Mouse (Mus musculus) forebrain, embryonic 16.5 days (tissue): Measurements from ENCODE around the gene Stum. TPM values are rescaled to one million over a fixed set of nuclear protein-coding genes. Genes with fewer than 3 reads are reported as not detected.

Source experiments
- ATAC-seq: fragments of 200-750 bp; cut with Nextera tagmentation; 2 replicates; pipeline ENCODE4 v1.8.0; 2017; ENCODE audit warnings: mild to moderate bottlenecking, moderate library complexity
- H3K27ac ChIP-seq: fragments of 300-500 bp; sonication (generic); 2 replicates; pipeline ENCODE4 v1.5.1; 2014; ENCODE audit warnings: low read length, control low read depth
- H3K27me3 ChIP-seq: fragments of 300-500 bp; sonication (generic); replicated peaks from 2 replicates; pipeline ENCODE4 v1.6.1; 2014; ENCODE audit warnings: low read length; ENCODE audit not compliant: control insufficient read depth, insufficient read depth
- H3K36me3 ChIP-seq: fragments of 300-500 bp; sonication (generic); 2 replicates; pipeline ENCODE4 v1.6.1; 2014; ENCODE audit not compliant: control insufficient read depth, insufficient read depth
- H3K4me1 ChIP-seq: fragments of 300-500 bp; sonication (generic); replicated peaks from 2 replicates; pipeline ENCODE4 v1.6.1; 2014; ENCODE audit warnings: low read length; ENCODE audit not compliant: control insufficient read depth, insufficient read depth
- H3K4me2 ChIP-seq: fragments of 300-500 bp; sonication (generic); 2 replicates; pipeline ENCODE4 v1.6.1; 2014; ENCODE audit warnings: mild to moderate bottlenecking, low read length, control low read depth
- H3K4me3 ChIP-seq: fragments of 300-500 bp; sonication (generic); replicated peaks from 2 replicates; pipeline ENCODE4 v1.5.1; 2014; ENCODE audit warnings: mild to moderate bottlenecking, low read length, control low read depth
- H3K9ac ChIP-seq: fragments of 300-500 bp; sonication (generic); replicated peaks from 2 replicates; pipeline ENCODE4 v1.6.1; 2014; ENCODE audit warnings: low read depth, low read length, control low read depth
- H3K9me3 ChIP-seq: fragments of 300-500 bp; sonication (generic); 2 replicates; pipeline ENCODE4 v1.6.1; 2016; ENCODE audit warnings: low read length; ENCODE audit not compliant: control insufficient read depth
- WGBS: fragments of 180-500 bp; shearing (Covaris S2); extraction: QIAGEN DNeasy Blood & Tissue Kit; methylation state at CpG from one replicate; pipeline ENCODE4 v1.1.7; 2014; 5-methylcytosine and 5-hydroxymethylcytosine counted together
- polyA plus RNA-seq: library from polyadenylated mRNA; unstranded; fragments of >200 nt; fragmentation: Nextera tagmentation; extraction: Ambion mirVana; gene quantifications from 2 replicates; pipeline ENCODE4 v1.2.1, GENCODE M21; 2015

The Stum gene
- polyA plus RNA-seq, 1 experiment from 2014 or later: 4.3 TPM

DNA sequence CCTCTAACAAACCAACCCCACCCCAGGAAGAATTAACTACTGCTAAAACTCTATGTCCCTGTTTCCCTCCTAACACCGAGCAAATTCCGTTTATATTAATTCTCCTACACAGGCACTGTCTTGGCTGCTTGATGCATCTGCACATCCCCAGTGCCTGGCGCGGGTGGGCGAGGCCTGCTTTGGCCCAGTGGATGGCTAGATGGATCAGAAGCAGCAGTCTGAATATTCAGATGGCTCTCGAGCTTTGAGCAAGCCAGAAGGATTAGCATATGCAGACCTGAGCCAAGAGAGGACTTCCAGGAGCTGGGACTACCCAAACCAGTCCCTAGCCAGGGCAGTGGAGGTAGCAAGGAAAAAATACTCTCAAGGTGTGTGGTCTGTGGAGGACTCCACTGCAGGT is 3.0 kb downstream of the Stum start:
- no peak for ATAC-seq
- Histone ChIP-seq H3K27ac (no peak overlapping the region), H3K27me3 (peaks cover 25% of the 10 kb centered on the region), H3K9ac (no peak overlapping the region), H3K4me1 (peaks cover 22% of the 10 kb centered on the region), H3K4me2 (no peak overlapping the region), H3K9me3 (no peaks in the 10 kb centered on the region), H3K4me3 (no peak overlapping the region), H3K36me3 (no peaks in the 10 kb centered on the region)
- 36% methylated on average over 6 of the region's 6 CpGs for WGBS

DNA sequence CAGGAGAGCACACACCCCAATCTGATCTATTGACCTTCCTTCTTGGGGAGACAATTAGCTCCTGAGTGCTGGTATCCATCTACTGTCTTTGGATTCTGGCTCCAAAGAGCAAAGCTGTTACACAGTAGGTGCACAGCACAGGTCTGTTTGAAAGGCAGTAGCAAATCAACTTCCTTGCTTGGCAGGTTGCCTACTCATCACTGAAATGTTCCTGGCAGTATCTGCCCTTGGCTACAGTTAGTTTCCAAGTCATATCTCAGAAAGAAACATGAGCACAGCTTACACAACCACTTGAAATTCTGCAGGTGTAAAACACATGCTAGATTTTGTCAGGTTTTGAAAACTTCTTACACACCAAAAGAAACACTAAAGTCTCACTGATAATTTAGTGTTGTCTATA is 9.7 kb downstream of the Stum start:
- no peak overlapping the region for H3K27ac ChIP-seq
- no peaks in the 10 kb centered on the region for H3K9me3 ChIP-seq
- H3K4me1 ChIP-seq: no peaks in the 10 kb centered on the region
- no peaks in the 10 kb centered on the region for H3K27me3 ChIP-seq
- no peak overlapping the region for H3K9ac ChIP-seq
- H3K4me3 ChIP-seq: no peak overlapping the region
- H3K36me3 ChIP-seq: no peaks in the 10 kb centered on the region
- H3K4me2 ChIP-seq: no peak overlapping the region
- no peak for ATAC-seq

DNA sequence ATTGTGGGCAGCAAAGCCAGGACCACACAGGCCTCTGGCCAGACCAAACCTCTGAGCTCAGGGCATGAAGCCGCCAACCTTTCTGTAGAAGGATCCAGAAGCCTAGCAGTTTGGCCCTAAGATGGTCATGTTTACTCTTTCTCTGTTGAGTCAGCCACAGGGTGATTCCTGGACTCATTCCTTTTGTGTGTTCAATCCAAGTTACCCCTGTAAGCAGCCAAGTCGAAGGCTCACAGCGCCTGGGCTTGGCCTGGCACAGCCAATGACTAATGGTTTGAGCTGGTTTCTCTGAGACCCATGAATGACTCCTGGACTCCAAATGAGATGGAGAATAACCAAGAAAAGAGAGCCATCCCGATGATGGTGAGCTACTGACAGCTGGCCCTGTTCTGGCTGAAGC is 15.3 kb downstream of the Stum start:
- ATAC-seq: no peak
- 96% methylated on average over 4 of the region's 4 CpGs for WGBS

DNA sequence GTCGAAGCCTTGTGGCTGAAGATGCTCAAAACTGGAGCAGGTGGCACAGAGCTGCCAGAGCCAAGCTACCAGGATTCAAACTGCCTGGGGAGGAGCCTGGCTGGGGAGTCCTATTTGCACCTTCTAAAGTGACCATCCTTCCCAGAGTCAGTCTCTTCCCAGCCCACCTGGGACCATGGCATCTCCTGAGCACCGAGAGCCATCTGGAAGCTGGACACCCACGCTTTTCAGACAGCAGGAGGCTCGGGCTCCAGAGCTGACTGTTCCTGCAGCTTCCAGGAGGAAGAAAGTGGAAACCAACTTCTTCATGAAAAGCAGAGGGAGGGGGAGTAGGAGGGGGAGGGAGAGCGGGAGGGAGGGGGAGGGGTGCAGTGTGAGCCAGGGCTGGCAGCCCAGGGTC is 17.7 kb downstream of the Stum start:
- Histone ChIP-seq H3K4me2 (no peak overlapping the region), H3K4me1 (0 out of 2 replicates have a peak, but pooled peaks cover 5% of the 10 kb centered on the region), H3K36me3 (no peaks in the 10 kb centered on the region), H3K27me3 (no peaks in the 10 kb centered on the region), H3K4me3 (no peak overlapping the region), H3K9me3 (no peaks in the 10 kb centered on the region), H3K9ac (no peak overlapping the region), H3K27ac (no peak overlapping the region)
- no peak for ATAC-seq
- WGBS: 74% methylated on average over 5 of the region's 5 CpGs

More for the DNA sequence above, 15.3 kb downstream of the Stum start:
- Histone ChIP-seq H3K9ac (no peak overlapping the region), H3K4me1 (0 out of 2 replicates have a peak, but pooled peaks cover 2% of the 10 kb centered on the region), H3K4me2 (no peak overlapping the region), H3K27me3 (no peaks in the 10 kb centered on the region), H3K4me3 (no peak overlapping the region), H3K27ac (no peak overlapping the region), H3K9me3 (no peaks in the 10 kb centered on the region), H3K36me3 (no peaks in the 10 kb centered on the region)

DNA sequence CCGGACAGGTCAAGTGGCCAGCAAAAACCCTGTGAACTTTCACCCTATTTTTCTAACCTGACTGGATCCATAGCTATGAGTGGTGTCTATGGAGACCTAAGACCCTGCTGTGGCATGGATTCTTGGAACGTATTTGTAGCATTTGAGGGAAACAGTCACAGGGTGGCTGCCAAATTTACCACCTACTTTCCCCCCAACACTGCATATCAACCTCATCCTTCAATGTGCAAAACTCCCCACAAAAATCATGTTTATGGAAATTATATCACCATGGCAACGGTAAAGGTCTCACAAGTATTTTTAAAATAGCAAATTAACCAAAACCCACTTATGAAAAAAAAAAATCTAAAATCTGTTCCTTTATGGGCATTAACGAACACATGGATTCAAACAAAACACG is 18.9 kb downstream of the Stum start:
- Histone ChIP-seq H3K4me1 (0 out of 2 replicates have a peak, but pooled peaks cover 5% of the 10 kb centered on the region), H3K4me3 (no peak overlapping the region), H3K36me3 (no peaks in the 10 kb centered on the region), H3K27ac (no peak overlapping the region), H3K9ac (no peak overlapping the region), H3K4me2 (no peak overlapping the region), H3K9me3 (no peaks in the 10 kb centered on the region), H3K27me3 (no peaks in the 10 kb centered on the region)
- no peak for ATAC-seq
- WGBS: 68% methylated on average over 5 of the region's 5 CpGs

DNA sequence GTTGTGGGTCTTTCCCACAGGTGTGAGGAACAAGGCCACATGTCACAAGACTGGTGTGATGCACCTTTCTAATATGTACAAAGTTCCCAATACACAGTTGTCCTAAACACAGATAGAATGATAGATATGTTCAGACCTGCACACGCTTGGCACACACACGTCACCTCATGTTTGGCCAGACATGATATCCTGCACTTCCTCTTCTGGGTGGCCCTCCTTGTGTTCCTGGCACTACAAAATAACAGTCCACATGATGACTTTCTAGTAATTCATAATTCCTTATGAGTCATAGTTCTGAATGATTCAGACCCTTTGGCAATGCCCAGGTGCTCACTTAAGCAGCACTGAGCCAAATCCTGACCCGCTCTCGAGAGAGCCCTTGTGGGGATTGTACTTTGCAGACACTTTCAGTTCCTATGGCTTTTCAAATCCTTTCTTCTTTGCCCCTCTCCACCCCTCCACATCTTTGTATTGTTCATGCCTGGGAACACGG is 20.3 kb downstream of the Stum start:
- Histone ChIP-seq H3K4me3 (no peak overlapping the region), H3K9ac (no peak overlapping the region), H3K4me1 (peaks cover 11% of the 10 kb centered on the region), H3K27ac (no peak overlapping the region), H3K4me2 (no peak overlapping the region), H3K36me3 (no peaks in the 10 kb centered on the region), H3K27me3 (no peaks in the 10 kb centered on the region), H3K9me3 (no peaks in the 10 kb centered on the region)
- no peak for ATAC-seq
- WGBS: 80% methylated on average over 5 of the region's 5 CpGs

DNA sequence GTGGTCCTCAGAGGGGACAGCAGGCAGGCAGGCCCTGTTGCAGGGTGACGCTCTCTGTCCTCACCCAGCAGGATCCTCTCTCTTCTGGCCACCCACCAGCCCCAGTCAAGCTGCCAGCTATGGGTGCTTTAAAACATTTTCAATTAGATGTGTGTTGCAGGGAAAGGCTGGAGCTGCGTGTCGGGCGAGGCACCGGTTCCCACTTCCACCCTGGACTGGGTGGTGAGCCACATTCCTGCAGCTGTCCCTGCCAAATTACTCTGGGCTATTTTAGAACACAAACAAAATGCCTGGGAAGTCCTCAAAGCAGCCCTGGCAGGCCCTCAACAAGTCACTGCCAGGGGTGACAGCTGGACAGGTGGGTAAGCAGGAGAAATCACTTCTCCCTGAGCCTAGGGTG is 20.9 kb downstream of the Stum start:
- Histone ChIP-seq H3K27ac (no peak overlapping the region), H3K9ac (no peak overlapping the region), H3K4me2 (no peak overlapping the region), H3K4me3 (no peak overlapping the region), H3K36me3 (no peaks in the 10 kb centered on the region), H3K9me3 (no peaks in the 10 kb centered on the region), H3K27me3 (no peaks in the 10 kb centered on the region), H3K4me1 (peaks cover 14% of the 10 kb centered on the region)
- WGBS: 63% methylated on average over 5 of the region's 5 CpGs
- no peak for ATAC-seq

DNA sequence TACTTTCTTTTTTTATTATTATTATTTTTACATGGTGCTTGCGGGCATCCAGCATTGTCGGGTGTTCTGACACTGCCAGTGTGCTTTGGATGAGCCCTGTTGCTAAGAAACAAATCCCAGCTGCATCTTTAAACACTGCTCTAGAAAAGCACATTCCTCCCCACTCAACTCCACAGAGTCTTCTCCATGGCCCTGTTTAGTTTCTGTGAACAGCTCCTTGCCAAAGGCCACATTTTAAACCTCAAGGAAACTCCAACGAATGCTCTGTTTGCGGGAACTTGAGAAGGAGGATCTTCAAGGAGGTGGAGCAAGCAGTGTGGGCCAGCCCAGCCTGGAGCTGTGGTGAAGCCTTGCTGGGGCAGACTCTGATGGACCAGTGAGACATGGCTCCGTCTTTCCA is 22.6 kb downstream of the Stum start:
- Histone ChIP-seq H3K27ac (no peak overlapping the region), H3K4me2 (no peak overlapping the region), H3K9me3 (no peaks in the 10 kb centered on the region), H3K9ac (no peak overlapping the region), H3K36me3 (no peaks in the 10 kb centered on the region), H3K4me1 (peaks cover 14% of the 10 kb centered on the region), H3K4me3 (no peak overlapping the region), H3K27me3 (no peaks in the 10 kb centered on the region)
- ATAC-seq: no peak
- 61% methylated on average over 5 of the region's 5 CpGs for WGBS

DNA sequence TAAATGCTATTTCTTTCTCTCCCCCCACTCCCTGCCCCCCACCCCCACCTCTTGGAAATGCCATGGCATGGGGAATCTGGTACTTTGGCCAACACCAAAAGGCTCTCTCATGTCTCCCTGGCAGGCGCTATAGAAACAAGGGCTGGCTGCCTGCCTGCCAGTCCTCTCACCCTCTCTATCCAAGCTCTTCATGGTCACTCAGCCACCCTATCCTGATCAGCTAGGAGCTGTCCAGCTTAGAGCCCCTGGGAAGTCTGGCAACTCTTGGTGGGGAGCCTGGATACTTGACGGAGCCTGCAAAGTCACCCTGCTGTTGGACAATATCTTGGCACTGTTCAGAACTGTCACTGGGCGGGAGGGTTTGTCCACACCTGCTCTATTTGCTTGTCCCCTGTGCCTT is 24.6 kb downstream of the Stum start:
- H3K9ac ChIP-seq: no peak overlapping the region
- H3K4me2 ChIP-seq: no peak overlapping the region
- no peak overlapping the region for H3K4me3 ChIP-seq
- peaks cover 12% of the 10 kb centered on the region for H3K4me1 ChIP-seq
- H3K27me3 ChIP-seq: no peaks in the 10 kb centered on the region
- no peaks in the 10 kb centered on the region for H3K9me3 ChIP-seq
- H3K36me3 ChIP-seq: no peaks in the 10 kb centered on the region
- 55% methylated on average over 3 of the region's 3 CpGs for WGBS
- no peak overlapping the region for H3K27ac ChIP-seq
- ATAC-seq: no peak

DNA sequence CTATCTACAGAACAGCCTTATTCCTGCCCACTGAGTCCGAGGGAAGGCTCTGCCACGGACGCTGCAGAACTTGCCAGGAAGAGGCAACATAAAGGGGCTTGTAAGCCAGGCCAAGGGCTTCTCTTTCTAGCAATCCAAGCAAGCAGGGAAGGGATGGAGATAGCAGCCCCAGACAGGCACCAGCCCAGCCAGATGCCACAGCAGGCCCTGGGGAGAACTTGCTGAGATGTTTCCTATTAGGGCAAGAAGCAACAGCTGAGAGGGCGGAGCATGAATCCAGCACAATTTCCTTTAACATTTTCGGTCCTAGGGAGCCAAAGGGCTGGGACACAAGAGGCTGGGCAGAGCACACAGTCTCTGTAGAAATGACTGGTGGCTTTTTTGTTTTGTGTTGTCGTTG is 25.0 kb downstream of the Stum start:
- Histone ChIP-seq H3K9ac (peak overlapping the region; percentile 12; the same call in 1 of the 2 replicates), H3K36me3 (no peaks in the 10 kb centered on the region), H3K4me1 (peaks cover 12% of the 10 kb centered on the region), H3K9me3 (no peaks in the 10 kb centered on the region), H3K4me2 (no peak overlapping the region), H3K27ac (no peak overlapping the region), H3K27me3 (no peaks in the 10 kb centered on the region), H3K4me3 (no peak overlapping the region)
- 48% methylated on average over 6 of the region's 6 CpGs for WGBS
- no peak for ATAC-seq
